Mouse (Mus musculus): ENCODE data around the gene 1700017N19Rik.

1700017N19Rik gene

GRCm38 (mm10) chr10:100661970-100662590 is 71.8 kb downstream of the 1700017N19Rik start:
- no peak for DNase-seq (ENCODE audit: low spot score)
